Mouse (Mus musculus) myocyte (in vitro differentiated cells): ENCODE measurements at regions not wholly inside any gene's neighbourhood (a gene's known extent, or its start where the extent isn't known, plus 50 kb on each side); places are given as distances from the start of the nearest gene placed in this dataset.

Source experiments
- H3K27me3 ChIP-seq: one replicate; pipeline ENCODE4 v1.6.1; 2011; ENCODE audit not compliant: control insufficient read depth, insufficient read depth, insufficient read length
- H3K36me3 ChIP-seq: one replicate; pipeline ENCODE4 v1.6.1; 2011; ENCODE audit not compliant: control insufficient read depth, insufficient read depth
- H3K4me2 ChIP-seq: one replicate; pipeline ENCODE4 v1.6.1; 2011; ENCODE audit warnings: low read depth, control low read depth
- H3K4me3 ChIP-seq: one replicate; pipeline ENCODE4 v1.5.1; 2011; ENCODE audit warnings: mild to moderate bottlenecking, control low read depth, moderate library complexity
- H3K79me2 ChIP-seq: one replicate; pipeline ENCODE4 v1.6.1; 2011; ENCODE audit not compliant: control insufficient read depth, insufficient read depth
- H3ac ChIP-seq: one replicate; pipeline ENCODE4 v1.6.1; 2011; ENCODE audit not compliant: control insufficient read depth, insufficient read length
- CEBPB ChIP-seq: IDR thresholded peaks from 2 replicates; pipeline ENCODE4 v1.6.1; 2011; ENCODE audit warnings: mild to moderate bottlenecking, moderate library complexity; ENCODE audit not compliant: poor library complexity, insufficient read depth, severe bottlenecking
- E2F4 ChIP-seq: IDR thresholded peaks from one replicate; pipeline ENCODE4 v1.6.1; 2011; ENCODE audit warnings: mild to moderate bottlenecking, control low read depth, moderate library complexity; ENCODE audit not compliant: insufficient read depth
- MAX ChIP-seq: IDR thresholded peaks from one replicate; pipeline ENCODE4 v1.6.1; 2011; ENCODE audit warnings: low read depth, mild to moderate bottlenecking, control low read depth
- MYOD1 ChIP-seq, 3 experiments: IDR thresholded peaks; one replicate each; pipeline ENCODE4 v1.6.1; 2011; ENCODE audit warnings: control low read depth in 2 of 3, low read depth in 2 of 3, mild to moderate bottlenecking in 2 of 3, moderate library complexity in 1 of 3; ENCODE audit not compliant: insufficient read length in 2 of 3, control insufficient read depth in 1 of 3
- MYOG ChIP-seq, 3 experiments: IDR thresholded peaks; one replicate each; pipeline ENCODE4 v1.6.1; 2011; ENCODE audit warnings: control low read depth in 2 of 3, low read depth in 2 of 3, mild to moderate bottlenecking in 2 of 3; ENCODE audit not compliant: insufficient read length in 2 of 3, control insufficient read depth in 1 of 3, insufficient read depth in 1 of 3
- POLR2A ChIP-seq: IDR thresholded peaks from one replicate; pipeline ENCODE4 v1.6.1; 2011; ENCODE audit warnings: low read depth, mild to moderate bottlenecking, control low read depth, moderate library complexity; ENCODE audit not compliant: insufficient read length
- POLR2AphosphoS2 ChIP-seq: IDR thresholded peaks from one replicate; pipeline ENCODE4 v1.6.1; 2011; ENCODE audit warnings: low read depth, control low read depth; ENCODE audit not compliant: insufficient read length
- REST ChIP-seq: IDR thresholded peaks from one replicate; pipeline ENCODE4 v1.6.1; 2011; ENCODE audit warnings: mild to moderate bottlenecking, control low read depth, moderate library complexity; ENCODE audit not compliant: insufficient read depth, insufficient read length
- SRF ChIP-seq: IDR thresholded peaks from one replicate; pipeline ENCODE4 v1.6.1; 2011; ENCODE audit warnings: low read depth; ENCODE audit not compliant: control insufficient read depth, insufficient read length
- TCF12 ChIP-seq: IDR thresholded peaks from one replicate; pipeline ENCODE4 v1.6.1; 2011; ENCODE audit warnings: mild to moderate bottlenecking, control low read depth; ENCODE audit not compliant: poor library complexity, insufficient read depth, severe bottlenecking
- TCF3 ChIP-seq: IDR thresholded peaks from one replicate; pipeline ENCODE4 v1.6.1; 2011; ENCODE audit warnings: low read depth, control low read depth; ENCODE audit not compliant: insufficient read length
- USF1 ChIP-seq: IDR thresholded peaks from one replicate; pipeline ENCODE4 v1.6.1; 2011; ENCODE audit warnings: low read depth, mild to moderate bottlenecking, control low read depth, moderate library complexity

DNA sequence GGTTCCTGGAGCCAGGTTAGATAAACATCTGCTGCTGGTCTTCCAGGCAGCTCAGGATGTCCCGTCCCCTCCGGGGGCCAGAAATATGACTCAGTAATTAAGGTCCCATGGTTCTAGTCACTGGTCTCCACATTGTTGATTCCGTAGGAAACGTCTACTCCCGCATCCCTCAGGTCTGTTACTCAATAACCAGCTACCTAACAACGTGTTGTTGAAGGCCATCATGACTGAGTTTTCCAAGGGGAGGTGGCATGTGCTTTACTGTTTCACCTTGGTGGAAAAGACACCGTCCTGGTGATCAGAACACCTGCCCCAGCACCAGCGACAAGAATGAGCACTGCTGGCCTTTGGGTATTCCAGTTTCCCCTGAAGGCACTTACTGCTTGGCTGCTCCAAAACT lies 377.9 kb downstream of the Lpin1 start:
- H3ac ChIP-seq, result no peak overlapping the region
- H3K27me3 ChIP-seq, result no peaks in the 10 kb centered on the region
- no peak overlapping the region for H3K4me3 ChIP-seq
- no peaks in the 10 kb centered on the region for H3K36me3 ChIP-seq
- no peak overlapping the region for H3K4me2 ChIP-seq
- no peaks in the 10 kb centered on the region for H3K79me2 ChIP-seq
- no peak for TF ChIP-seq POLR2A
- TF ChIP-seq MAX, result no peak

DNA sequence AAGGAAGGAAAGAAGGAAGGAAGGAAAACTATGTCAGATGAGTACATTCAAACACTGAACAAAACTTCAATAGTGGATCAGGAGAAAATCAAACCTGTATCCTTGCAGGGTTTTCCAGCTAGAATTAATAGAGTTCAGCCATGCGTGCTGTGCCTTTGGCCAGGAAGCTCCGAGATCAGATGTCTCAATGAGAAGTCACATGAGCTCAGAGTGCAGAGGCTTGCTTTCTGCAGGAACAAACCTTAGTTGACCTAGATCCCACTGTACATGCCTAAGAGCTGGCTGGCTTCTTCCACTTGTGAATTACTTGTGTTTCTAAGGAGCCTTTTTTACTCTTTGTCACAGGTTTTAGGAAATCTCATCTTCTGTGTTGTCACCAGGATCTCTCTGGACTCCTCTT lies 378.7 kb downstream of the Lpin1 start:
- no peaks in the 10 kb centered on the region for H3K79me2 ChIP-seq
- no peak overlapping the region for H3K4me3 ChIP-seq
- no peaks in the 10 kb centered on the region for H3K36me3 ChIP-seq
- H3K4me2 ChIP-seq, result no peak overlapping the region
- no peak overlapping the region for H3ac ChIP-seq
- no peaks in the 10 kb centered on the region for H3K27me3 ChIP-seq
- TF ChIP-seq POLR2AphosphoS2, result no peak
- TF ChIP-seq POLR2A, result no peak
- TF ChIP-seq SRF, result no peak
- no peak for TF ChIP-seq TCF12
- TF ChIP-seq REST, result no peak
- no peak for TF ChIP-seq CEBPB
- no peak for TF ChIP-seq MAX
- no peak for TF ChIP-seq USF1
- TF ChIP-seq MYOG (IDR thresholded peaks at IDR 0.05; ENCODE audit: control insufficient read depth in 1 of 3, insufficient read depth in 1 of 3, insufficient read length in 2 of 3, low read depth in 2 of 3), result no peak
- TF ChIP-seq TCF3, result no peak
- TF ChIP-seq MYOD1 (IDR thresholded peaks at IDR 0.05; ENCODE audit: control insufficient read depth in 1 of 3, insufficient read length in 2 of 3, low read depth in 2 of 3), result no peak
- no peak for TF ChIP-seq E2F4

DNA sequence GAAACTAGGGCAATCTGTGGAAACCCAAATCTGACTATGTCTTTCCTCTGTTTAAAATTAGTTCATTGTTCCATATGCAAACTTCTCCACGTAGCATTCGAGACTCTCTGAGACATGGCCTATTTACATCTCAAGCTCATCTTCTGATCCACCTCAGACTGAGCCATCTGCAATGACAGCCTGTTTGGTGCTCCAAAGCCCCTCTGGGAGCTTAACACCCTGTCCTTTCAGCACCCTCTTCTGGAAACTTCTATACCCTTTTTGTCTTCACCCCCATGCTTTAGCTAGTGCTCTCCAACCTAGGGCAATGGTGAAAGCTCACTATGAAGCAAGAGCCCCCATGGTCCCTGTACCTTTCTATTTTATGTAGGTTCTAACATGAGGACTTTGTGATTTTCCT lies 379.7 kb downstream of the Lpin1 start:
- Histone ChIP-seq H3ac (no peak overlapping the region), H3K36me3 (no peaks in the 10 kb centered on the region), H3K79me2 (no peaks in the 10 kb centered on the region), H3K4me2 (no peak overlapping the region), H3K4me3 (no peak overlapping the region), H3K27me3 (no peaks in the 10 kb centered on the region)
- TF ChIP-seq MAX (no peak), POLR2A (no peak), POLR2AphosphoS2 (no peak), E2F4 (no peak), MYOG (IDR thresholded peaks at IDR 0.05; ENCODE audit: control insufficient read depth in 1 of 3, insufficient read depth in 1 of 3, insufficient read length in 2 of 3, low read depth in 2 of 3) (no peak), USF1 (no peak), SRF (no peak), TCF12 (no peak), CEBPB (no peak), REST (no peak), TCF3 (no peak), MYOD1 (IDR thresholded peaks at IDR 0.05; ENCODE audit: control insufficient read depth in 1 of 3, insufficient read length in 2 of 3, low read depth in 2 of 3) (no peak)

DNA sequence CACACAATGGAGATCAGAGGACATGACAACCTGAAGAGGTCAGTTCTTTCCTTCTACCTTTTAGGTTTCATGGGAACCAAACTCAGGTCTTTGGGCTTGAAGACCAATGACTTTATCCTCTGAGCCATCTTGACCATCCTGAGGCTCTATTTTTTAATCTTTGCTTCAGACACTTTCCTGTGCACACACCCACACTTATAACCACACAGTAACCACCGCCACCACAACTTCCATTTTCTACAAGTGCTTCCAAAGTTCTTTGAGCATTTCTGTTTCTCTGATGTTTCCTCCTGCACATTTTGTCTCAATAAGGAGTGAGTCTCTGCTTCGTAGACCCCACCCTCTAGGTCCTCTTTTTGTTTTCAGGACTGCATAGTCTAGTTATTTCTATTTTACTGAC lies 385.3 kb downstream of the Lpin1 start:
- Histone ChIP-seq H3K79me2 (no peaks in the 10 kb centered on the region), H3K4me3 (no peak overlapping the region), H3K27me3 (no peaks in the 10 kb centered on the region), H3K4me2 (no peak overlapping the region), H3ac (no peak overlapping the region), H3K36me3 (no peaks in the 10 kb centered on the region)
- TF ChIP-seq POLR2A (no peak), MYOD1 (IDR thresholded peaks at IDR 0.05; ENCODE audit: control insufficient read depth in 1 of 3, insufficient read length in 2 of 3, low read depth in 2 of 3) (no peak), REST (no peak), E2F4 (no peak), SRF (no peak), TCF12 (no peak), USF1 (no peak), TCF3 (no peak), MAX (no peak), MYOG (IDR thresholded peaks at IDR 0.05; ENCODE audit: control insufficient read depth in 1 of 3, insufficient read depth in 1 of 3, insufficient read length in 2 of 3, low read depth in 2 of 3) (no peak), POLR2AphosphoS2 (no peak), CEBPB (no peak)

DNA sequence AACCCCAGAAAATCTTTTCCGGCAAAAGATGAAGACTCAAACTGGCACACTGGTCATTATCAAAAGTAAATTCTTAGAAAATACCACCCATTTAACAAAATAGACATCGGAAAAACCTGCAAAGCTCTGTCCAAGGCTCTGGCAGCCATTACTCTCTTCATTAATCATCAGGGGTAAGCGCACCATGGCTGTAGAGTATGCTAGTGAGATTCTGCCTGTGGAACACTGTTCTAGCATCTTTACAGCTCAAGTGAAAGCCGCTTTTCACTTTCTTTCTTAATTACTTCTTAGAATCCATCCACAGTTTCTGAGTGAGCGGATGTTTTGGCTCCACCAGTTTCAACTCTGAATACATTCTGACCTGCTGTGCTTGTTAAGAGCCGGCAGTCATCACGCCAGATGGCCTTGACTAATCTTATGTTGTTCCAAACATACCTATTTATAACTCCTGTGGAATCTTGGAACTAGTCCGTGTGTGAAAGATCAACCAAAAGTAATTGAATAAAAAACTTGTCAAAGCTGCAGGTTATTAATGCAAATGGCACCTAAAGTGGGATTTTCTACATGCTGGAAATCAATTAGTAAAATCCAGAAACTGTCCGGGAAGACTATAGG lies 387.8 kb downstream of the Lpin1 start:
- H3K4me2 ChIP-seq, result no peak overlapping the region
- H3K79me2 ChIP-seq, result no peaks in the 10 kb centered on the region
- no peaks in the 10 kb centered on the region for H3K27me3 ChIP-seq
- H3ac ChIP-seq, result no peak overlapping the region
- H3K4me3 ChIP-seq, result no peak overlapping the region
- TF ChIP-seq TCF12 (no peak), POLR2AphosphoS2 (no peak), MYOD1 (IDR thresholded peaks at IDR 0.05; ENCODE audit: control insufficient read depth in 1 of 3, insufficient read length in 2 of 3, low read depth in 2 of 3) (no peak), MYOG (IDR thresholded peaks at IDR 0.05; ENCODE audit: control insufficient read depth in 1 of 3, insufficient read depth in 1 of 3, insufficient read length in 2 of 3, low read depth in 2 of 3) (no peak), E2F4 (no peak), CEBPB (no peak), USF1 (no peak), TCF3 (no peak), REST (no peak), MAX (no peak), POLR2A (no peak), SRF (no peak)
- H3K36me3 ChIP-seq, result no peaks in the 10 kb centered on the region
